Mouse (Mus musculus): ENCODE measurements around the gene Hspb6.

- TF ChIP-seq CHD1 (IDR thresholded peaks at IDR 0.05; ENCODE audit: low read depth, low read length), result no peak
- no peak for TF ChIP-seq CTCF (conservative IDR thresholded peaks at IDR 0.05 in 1 of 2, IDR thresholded peaks at IDR 0.05 in 1 of 2; ENCODE audit: low read depth in 2 of 2, low read length in 2 of 2)
- no peak for TF ChIP-seq EP300 (IDR thresholded peaks at IDR 0.05; ENCODE audit: low read length)
- no peak for TF ChIP-seq RCOR1 (conservative IDR thresholded peaks at IDR 0.05; ENCODE audit: low read depth, low read length)
- no peak for TF ChIP-seq ZMIZ1 (IDR thresholded peaks at IDR 0.05; ENCODE audit: low read depth, low read length)
- no peak for TF ChIP-seq MAZ (IDR thresholded peaks at IDR 0.05; ENCODE audit: low read depth, low read length)
- no peak for TF ChIP-seq BHLHE40 (IDR thresholded peaks at IDR 0.05; ENCODE audit: low read depth, low read length)
- TF ChIP-seq UBTF (IDR thresholded peaks at IDR 0.05; ENCODE audit: low read depth, low read length), result no peak
- TF ChIP-seq ZC3H11A (IDR thresholded peaks at IDR 0.05; ENCODE audit: low read depth, low read length), result no peak
- no peak for TF ChIP-seq POLR2A (IDR thresholded peaks at IDR 0.05; ENCODE audit: low read depth, low read length)
Measured at GRCm38 (mm10) chr7:30572969-30573368, 21.0 kb downstream of the Hspb6 start.

Data from CH12.LX (cell line).